Mouse (Mus musculus) left cerebral cortex, adult 18-20 months (tissue): ENCODE results near the gene Mical2. TPM values are rescaled to one million over a fixed set of nuclear protein-coding genes. Genes with fewer than 3 reads are reported as not detected.

Experiments used
- DNase-seq, 2 experiments: peaks; one replicate each; pipeline ENCODE4 v3.0.0; 2021 to 2022; ENCODE audit warnings: low spot score in 2 of 2, mixed read lengths in 1 of 2
- total RNA-seq, 2 experiments: library from RNA; stranded (reverse); gene quantifications; 2 replicates each; pipeline ENCODE4 v1.2.3; 2021

Gene Mical2
- total RNA-seq, 2 experiments from 2014 or later, result 503 to 562 TPM

GRCm38 (mm10) chr7:112389611-112390251 lies 164.1 kb downstream of the Mical2 start:
- DNase-seq, result no peak

- DNase-seq, result peak; percentile 30 to 53
These were observed 164.7 kb downstream of the Mical2 start for GRCm38 (mm10) chr7:112390252-112390936.

- no peak for DNase-seq
These were observed 165.4 kb downstream of the Mical2 start for GRCm38 (mm10) chr7:112390937-112391605.

GRCm38 (mm10) chr7:112397786-112398185 lies 172.1 kb downstream of the Mical2 start:
- no peak for DNase-seq

- DNase-seq, result no peak
These were observed 173.9 kb downstream of the Mical2 start for GRCm38 (mm10) chr7:112399425-112400170.

- DNase-seq, result peak; percentile 58 to 72
These were observed 174.5 kb downstream of the Mical2 start for GRCm38 (mm10) chr7:112400175-112400574.

GRCm38 (mm10) chr7:112405061-112405460 lies 179.4 kb downstream of the Mical2 start:
- no peak for DNase-seq

- no peak for DNase-seq
These were observed 179.9 kb downstream of the Mical2 start for GRCm38 (mm10) chr7:112405578-112405977.

- DNase-seq, result no peak
These were observed 181.9 kb downstream of the Mical2 start for GRCm38 (mm10) chr7:112407597-112407996.

GRCm38 (mm10) chr7:112409991-112410390 lies 184.3 kb downstream of the Mical2 start:
- no peak for DNase-seq

- no peak for DNase-seq
These were observed 187.6 kb downstream of the Mical2 start for GRCm38 (mm10) chr7:112413286-112413685.

- DNase-seq, result no peak
These were observed 190.4 kb downstream of the Mical2 start for GRCm38 (mm10) chr7:112416058-112416526.

GRCm38 (mm10) chr7:112416730-112417513 lies 191.3 kb downstream of the Mical2 start:
- no peak for DNase-seq

GRCm38 (mm10) chr7:112417598-112417997 lies 191.9 kb downstream of the Mical2 start:
- no peak for DNase-seq

GRCm38 (mm10) chr7:112423438-112423837 lies 197.8 kb downstream of the Mical2 start:
- no peak for DNase-seq

- no peak for DNase-seq
These were observed 201.2 kb downstream of the Mical2 start for GRCm38 (mm10) chr7:112426811-112427210.

GRCm38 (mm10) chr7:112427357-112428157 lies 201.9 kb downstream of the Mical2 start, which contains the start of gene Parva:
TSS of gene Parva (plus strand) at chr7:112427505.
- peak; percentile 32 to 61 for DNase-seq

- DNase-seq, result peak; percentile 65 to 75
These were observed 202.5 kb downstream of the Mical2 start for GRCm38 (mm10) chr7:112428158-112428535.

- no peak for DNase-seq
These were observed 214.2 kb downstream of the Mical2 start for GRCm38 (mm10) chr7:112439846-112440245.
